Mouse (Mus musculus) kidney, postnatal 10 days (tissue): ENCODE measurements around the gene Thbs3.

Source experiments
- DNase-seq: peaks from one replicate; pipeline ENCODE4 v3.0.0; 2021; ENCODE audit warnings: mixed read lengths

Gene Thbs3

GRCm38 (mm10) chr3:89228180-89228549, 13.2 kb downstream of the Thbs3 start:
- peak; percentile 94 for DNase-seq

GRCm38 (mm10) chr3:89228836-89229235, 13.9 kb downstream of the Thbs3 start, which contains the start of gene Muc1:
Muc1 (plus strand) TSS chr3:89229057.
- peak; percentile 66 for DNase-seq

GRCm38 (mm10) chr3:89229276-89229675, 14.3 kb downstream of the Thbs3 start:
- DNase-seq = no peak

GRCm38 (mm10) chr3:89230561-89230960, 15.6 kb downstream of the Thbs3 start:
- no peak for DNase-seq

- DNase-seq = no peak
Observed at GRCm38 (mm10) chr3:89231345-89231744, 16.4 kb downstream of the Thbs3 start.

- DNase-seq = no peak
Observed at GRCm38 (mm10) chr3:89231772-89232275, 16.8 kb downstream of the Thbs3 start.

GRCm38 (mm10) chr3:89232614-89233013, 17.6 kb downstream of the Thbs3 start:
- no peak for DNase-seq

GRCm38 (mm10) chr3:89233562-89234110, 18.7 kb downstream of the Thbs3 start:
- peak; percentile 47 for DNase-seq

GRCm38 (mm10) chr3:89236516-89236915, 21.5 kb downstream of the Thbs3 start:
- no peak for DNase-seq

- no peak for DNase-seq
Observed at GRCm38 (mm10) chr3:89237682-89238081, 22.7 kb downstream of the Thbs3 start.

GRCm38 (mm10) chr3:89238494-89238893, 23.5 kb downstream of the Thbs3 start:
- DNase-seq = no peak

- DNase-seq = peak; percentile 77
Observed at GRCm38 (mm10) chr3:89242331-89242895, 27.4 kb downstream of the Thbs3 start.

GRCm38 (mm10) chr3:89243609-89244008, 28.6 kb downstream of the Thbs3 start:
- peak; percentile 70 for DNase-seq

- DNase-seq = peak; percentile 73
Observed at GRCm38 (mm10) chr3:89244158-89244981, 29.4 kb downstream of the Thbs3 start.

- peak; percentile 66 for DNase-seq
Observed at GRCm38 (mm10) chr3:89244982-89245687, 30.2 kb downstream of the Thbs3 start.

- DNase-seq = peak; percentile 49
Observed at GRCm38 (mm10) chr3:89245688-89246171, 30.8 kb downstream of the Thbs3 start, which contains the start of gene Krtcap2. Krtcap2 (plus strand) TSS chr3:89245966.

- DNase-seq = peak; percentile 93
Observed at GRCm38 (mm10) chr3:89246261-89247100, 31.5 kb downstream of the Thbs3 start, which contains the start of gene Trim46. Trim46 (minus strand) TSS chr3:89246309.

- no peak for DNase-seq
Observed at GRCm38 (mm10) chr3:89247466-89247865, 32.5 kb downstream of the Thbs3 start.

GRCm38 (mm10) chr3:89250435-89251040, 35.6 kb downstream of the Thbs3 start:
- peak; percentile 86 for DNase-seq

- peak; percentile 82 for DNase-seq
Observed at GRCm38 (mm10) chr3:89251365-89251895, 36.5 kb downstream of the Thbs3 start.

- DNase-seq = no peak
Observed at GRCm38 (mm10) chr3:89254994-89255393, 40.0 kb downstream of the Thbs3 start.
